Mouse (Mus musculus) heart, adult 11 months (tissue): Measurements from ENCODE around the gene Surf4.

Experiments used
- DNase-seq: peaks from one replicate; pipeline ENCODE4 v3.0.0; 2022

The Surf4 gene

DNA sequence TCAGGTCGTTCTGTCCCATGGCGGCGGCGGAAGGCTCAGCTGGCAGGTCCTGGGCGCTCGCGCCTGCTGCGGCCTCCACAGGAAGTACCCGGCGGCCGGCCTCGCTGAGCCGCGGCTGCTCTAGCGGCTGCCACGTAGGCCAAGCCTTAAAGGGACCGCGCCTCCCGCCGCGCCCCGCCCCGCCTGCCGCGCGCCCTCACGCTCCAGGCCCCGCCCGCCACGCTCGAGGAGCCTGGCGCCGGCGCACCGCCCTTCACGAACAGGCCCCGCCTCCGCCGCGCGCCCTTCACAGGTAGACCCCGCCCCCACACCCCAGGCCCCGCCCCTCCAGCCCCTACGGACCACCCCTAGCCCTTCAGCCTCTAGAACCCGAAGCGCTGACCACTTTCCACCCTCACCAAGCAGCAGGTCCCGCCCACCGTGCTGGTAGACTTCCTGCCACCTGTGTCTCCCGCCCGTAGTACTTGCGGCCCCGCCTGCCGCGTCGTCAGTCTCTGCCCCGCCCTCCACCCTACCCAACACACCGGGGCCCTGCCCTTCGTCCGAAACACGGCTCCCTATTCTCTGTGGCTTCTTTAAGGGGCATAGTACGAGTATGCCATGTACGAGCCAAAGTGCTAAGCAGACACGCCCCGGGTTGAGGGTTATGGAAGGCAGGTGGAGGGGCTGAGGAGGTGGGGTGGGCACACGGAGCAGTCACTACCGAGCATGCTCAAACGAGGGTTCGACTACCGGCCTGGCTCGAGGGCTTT lies at the start of gene Surf4, which contains the start of gene Stkld1:
Gene Surf4, minus strand, starts transcription at position 625 of the 752 bp plus-strand sequence.
Gene Stkld1, plus strand, starts transcription at position 744 of the 752 bp plus-strand sequence.
- DNase-seq: peak; percentile 99

DNA sequence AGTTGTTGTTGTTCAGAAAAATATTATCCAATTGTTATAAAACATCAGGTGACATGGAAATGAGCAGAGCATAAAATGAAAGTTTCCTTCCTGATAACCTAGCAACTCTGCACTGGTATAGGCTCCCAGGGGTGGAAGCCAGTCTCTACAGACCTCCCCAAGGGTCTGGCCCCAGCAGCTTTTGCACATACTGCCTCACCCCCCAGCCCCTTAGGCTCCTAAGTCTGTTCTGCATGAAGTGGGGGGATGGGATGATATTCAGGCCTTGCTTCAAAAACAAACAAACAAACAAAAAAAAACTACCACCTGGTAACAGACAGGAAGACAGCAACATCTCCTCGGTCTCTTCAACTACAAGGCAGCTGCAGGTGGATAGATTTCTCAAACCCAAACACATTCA lies 46.6 kb upstream of the Surf4 start:
- DNase-seq: no peak

DNA sequence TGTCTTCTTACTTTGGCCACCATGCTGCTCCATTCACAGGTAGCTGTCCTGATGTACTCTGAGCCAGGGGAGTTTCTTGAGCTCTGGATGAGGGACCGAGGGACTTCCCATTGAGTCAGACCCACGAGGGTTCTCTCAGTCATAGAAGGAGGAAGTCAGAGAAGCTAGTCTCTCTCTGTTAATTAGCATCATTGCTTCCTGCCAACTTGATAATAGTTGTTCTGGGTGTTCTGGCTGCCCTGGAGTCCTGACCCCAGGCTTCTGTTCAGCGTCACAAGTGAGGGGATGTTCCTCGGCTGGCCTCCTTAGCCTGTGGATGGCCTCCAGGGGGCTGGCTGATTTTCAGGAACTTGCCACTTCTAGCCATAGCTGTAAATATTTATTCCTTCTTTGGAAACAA lies 40.2 kb upstream of the Surf4 start:
- DNase-seq: no peak

DNA sequence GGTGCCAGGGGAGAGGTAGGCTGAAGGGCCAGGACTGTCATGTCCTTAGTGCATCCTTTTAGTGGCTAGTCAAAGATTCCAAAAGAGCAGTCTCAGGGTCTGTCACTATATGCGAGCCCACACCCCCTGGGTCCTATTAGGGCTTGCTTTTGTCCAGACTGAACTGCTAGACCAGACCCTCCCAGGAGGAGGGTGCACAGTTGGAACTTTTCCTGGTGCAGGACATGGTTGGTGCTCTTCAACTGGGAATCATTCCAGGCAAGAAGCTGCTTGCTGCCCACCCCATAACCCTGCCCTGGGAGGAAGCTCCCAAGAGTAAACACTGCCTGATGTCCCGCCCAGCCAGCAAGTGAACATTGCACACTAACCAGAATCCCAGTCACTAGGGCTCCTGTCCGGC lies 39.4 kb upstream of the Surf4 start, which contains the start of gene Adamts13:
Gene Adamts13, plus strand, starts transcription at position 301 of the 400 bp plus-strand sequence.
- DNase-seq: no peak

DNA sequence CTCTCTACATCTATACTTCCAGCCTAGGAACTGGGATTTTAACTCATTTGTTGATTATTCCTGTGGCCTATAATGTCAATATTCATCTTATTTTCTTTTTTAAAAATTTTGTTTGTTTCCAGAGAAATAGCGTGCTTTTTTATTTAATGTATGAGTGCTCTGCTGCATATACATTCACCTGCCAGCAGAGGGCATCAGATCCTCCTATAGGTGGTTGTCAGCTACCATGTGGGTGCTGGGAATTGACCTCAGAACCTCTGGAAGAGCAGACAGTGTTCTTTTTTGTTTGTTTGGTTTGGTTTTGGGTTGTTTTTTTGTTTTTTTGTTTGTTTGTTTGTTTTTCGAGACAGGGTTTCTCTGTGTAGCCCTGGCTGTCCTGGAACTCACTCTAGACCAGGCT lies 33.5 kb upstream of the Surf4 start:
- no peak for DNase-seq

DNA sequence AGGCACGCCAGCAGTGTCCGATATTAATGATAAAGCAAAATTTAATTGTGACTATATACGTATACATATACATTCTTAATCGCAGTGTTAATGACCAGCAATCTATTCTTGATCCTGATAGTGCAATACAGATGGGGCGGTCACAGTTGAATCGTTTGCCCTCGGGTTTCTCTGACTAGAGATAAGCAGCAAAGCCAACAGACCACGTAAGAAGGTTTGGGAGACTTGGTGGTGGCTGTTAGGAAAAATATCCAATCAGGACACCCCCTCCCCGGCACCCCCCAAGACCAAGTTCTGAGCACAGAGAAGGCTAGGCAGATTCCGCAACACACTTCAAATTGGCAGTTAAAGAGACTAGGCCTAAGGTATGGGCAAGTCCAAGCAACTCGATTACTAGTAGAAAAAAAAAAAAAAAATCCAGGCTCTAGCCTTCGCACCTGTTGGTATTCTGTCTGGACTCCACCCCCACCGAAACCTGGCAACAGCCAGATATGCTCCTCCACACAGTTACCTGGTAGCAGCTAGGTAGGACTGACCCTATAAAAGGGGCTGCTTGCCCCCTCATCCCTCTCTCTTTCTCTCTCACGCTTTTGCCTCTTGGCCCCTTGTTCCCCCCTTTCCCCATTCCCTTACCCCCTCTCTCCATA lies 31.1 kb upstream of the Surf4 start:
- no peak for DNase-seq

DNA sequence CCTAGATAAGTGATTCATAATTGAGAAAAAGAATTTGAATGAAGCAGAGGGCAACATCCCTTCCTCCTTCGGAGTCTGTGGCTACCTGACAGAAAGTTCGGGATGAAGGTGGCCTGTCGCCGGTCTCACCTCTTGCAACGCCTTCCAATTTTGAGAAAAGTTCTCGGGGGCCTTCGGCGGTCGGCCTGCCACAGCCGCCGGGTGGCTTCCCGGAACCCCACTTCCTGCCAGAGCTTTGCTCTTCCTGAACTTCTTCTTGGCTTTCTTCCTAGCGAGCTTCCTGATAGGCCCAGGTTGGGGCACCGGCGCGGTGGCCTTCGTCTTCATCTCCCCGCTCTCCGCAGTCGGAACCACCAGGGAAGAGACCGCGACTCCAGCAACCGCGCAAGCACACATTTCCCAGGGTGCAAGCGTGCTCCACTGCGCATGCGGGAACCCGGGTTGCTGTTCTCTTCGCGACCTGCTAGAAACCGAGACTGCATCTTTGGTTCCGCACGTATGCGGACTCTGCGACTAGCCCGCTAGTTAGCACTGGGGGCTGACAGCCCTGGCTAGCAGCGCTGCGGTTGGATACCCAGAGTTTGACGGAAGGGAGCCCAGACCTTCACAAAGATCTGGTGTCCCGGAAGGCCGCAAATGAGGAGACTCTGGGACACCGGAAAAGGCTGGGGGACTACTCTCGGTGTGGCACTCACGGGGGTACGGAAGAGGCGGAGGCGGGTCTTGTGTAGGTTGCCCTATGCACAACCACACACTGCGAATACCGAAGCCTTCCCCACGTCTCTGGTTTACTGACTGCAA lies 30.4 kb upstream of the Surf4 start, which contains the start of gene Rexo4:
Gene Rexo4, minus strand, starts transcription at position 464 of the 801 bp plus-strand sequence.
- DNase-seq: peak; percentile 99

DNA sequence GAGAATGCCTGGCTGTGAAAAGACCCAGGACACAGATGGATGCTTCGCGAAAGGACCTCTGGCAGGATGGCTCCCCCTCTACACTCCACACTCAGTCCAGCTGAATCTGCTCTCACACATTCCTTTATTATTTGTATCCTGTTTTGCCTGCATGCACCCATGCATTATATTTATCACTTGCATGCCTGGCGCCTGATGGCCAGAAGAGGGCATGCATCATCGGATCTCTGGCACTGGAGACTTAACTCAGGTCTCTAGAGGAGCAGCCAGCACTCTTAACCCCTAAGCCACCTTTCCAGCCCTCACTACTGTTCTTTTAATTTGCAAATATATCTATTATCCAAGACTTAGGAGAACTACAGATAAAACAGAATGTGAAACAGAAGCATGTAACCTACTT lies 27.0 kb upstream of the Surf4 start:
- no peak for DNase-seq

DNA sequence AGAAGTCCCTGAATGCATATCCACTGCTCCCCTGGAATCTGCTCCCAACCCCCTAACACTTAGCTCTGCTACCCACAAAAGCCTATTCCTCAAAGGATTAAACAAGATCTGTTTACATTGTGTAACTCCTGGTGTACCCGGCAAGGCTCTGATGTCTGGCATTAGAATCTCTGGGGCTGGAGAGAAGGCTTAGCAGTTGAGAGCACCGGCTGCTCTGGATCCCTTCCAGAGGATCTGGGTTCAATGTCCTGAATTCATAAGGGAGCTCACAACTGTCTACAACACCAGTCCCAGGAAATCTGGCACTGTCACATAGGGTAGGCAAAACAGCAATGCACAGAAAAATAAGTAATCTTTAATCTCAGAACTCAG lies 23.7 kb upstream of the Surf4 start:
- no peak for DNase-seq

DNA sequence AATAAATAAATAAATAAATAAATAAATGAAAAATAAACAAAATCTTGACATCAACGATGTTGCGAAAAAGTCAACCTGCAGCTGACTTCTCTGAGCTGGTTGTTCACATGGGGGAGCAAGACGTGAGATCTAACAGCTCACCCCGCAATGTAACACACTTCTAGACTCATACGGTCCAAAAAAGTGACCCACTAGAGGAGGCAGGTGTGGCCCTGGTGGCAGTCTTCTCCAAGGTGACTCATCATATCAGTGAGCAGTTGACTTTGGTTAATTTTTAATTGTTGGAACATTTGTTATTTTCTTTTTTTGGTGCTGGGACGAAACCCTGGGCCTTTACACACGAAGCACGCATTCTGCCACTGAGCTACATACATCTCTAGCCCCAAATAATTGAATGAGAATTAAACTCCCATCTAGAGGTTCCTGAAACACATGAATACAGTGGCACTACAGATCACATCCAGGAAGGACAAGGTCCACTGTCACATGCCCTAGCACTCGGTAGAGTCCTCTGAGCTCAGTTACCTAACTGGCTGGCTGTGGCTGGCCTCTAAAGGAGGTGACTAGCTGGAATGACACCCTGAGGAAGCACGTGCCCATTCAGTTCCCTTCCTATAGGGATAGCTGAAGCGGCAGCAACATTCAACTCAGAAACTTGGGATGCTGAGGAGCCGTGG lies 23.2 kb upstream of the Surf4 start:
- no peak for DNase-seq

DNA sequence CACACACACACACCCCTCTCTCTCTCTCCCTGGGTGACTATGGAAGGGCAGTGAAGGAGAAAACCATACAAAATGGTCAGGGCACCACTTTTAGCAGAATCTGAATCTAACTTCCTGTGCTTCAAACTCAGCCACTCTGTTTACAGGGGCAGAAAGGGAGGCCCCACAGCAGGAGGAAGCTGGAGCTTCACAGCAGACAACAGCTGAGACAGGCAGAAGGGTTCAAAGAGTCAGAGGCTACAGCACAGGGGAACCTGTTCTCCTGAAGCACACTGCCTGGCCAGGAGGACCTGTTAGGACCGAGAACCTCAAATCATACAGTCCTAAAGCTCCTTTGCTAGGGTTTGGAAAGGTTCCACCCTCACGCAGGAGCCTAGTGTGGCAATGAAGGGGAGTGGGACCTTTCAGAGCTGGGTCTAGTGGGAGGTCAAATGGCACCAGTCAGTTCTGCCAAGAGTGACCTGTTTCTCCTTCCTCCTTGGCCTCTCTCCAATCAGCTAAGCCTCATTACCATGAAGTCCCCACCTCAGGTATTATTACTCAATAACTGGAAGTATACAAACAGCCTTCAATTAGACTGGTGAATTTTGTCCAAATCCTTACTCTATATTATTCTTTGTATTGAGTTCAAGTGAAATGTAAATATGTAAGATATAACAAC lies 21.1 kb upstream of the Surf4 start:
- DNase-seq: no peak

DNA sequence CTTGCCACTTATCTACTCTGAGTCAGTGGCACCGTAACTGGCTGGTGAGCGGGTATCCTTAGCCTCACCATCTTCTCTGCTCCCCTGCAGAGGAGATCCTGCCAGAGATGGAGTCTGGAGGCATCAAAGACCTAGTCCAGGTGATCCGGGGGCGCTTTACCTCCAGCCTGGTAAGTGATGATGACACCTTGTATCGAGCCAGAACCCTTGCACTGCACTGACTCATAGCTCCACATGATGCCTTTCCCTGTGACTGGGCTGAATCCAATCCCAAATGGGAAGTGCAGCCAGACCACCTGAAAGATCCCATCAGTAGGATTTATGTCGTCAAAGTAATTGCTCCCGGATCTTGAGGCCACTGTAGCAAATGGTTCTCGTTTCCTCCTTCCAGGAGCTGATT lies 19.1 kb upstream of the Surf4 start:
- no peak for DNase-seq

DNA sequence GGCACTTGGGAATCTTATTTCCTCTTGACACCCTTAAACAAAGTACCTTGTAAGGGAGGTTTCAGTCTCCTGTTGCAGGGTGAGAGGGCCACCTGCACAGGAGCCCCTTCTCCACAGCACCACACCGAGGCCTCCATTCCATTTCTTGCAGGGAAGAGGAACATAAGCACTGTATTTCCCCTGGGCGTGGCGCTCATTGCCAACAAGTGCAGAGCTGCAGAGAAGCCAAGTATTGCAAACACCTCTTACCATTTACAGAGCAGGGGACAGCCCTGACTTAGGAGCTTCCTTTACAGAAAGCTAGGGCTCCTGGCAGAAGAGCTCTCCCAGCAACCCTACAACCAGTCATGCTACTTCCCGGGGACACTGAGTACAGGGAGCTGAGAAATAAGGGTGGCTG lies 18.5 kb upstream of the Surf4 start:
- no peak for DNase-seq

DNA sequence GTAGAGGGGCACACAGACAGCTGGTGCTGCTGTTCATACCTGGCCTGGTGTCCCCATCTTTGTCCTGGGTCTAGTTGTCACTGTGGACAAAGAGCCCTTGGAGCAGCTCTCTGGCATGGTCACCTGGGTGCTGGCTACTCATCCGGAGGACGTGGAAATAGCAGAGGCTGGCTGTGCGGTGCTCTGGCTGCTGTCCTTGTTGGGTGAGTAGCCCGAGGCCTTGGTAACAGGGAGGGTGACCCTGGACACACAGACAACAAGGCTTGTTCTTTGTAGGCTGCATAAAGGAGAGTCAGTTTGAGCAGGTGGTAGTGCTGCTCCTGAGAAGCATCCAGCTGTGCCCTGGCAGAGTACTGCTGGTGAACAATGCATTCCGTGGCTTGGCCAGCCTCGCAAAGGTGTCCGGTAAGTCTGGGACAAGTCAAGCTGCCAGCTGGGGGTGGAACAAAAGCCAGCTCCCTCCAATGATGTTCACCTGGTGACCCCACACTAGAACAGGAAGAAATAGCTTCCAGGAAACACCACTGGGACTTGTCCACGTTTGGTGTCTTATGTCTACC lies 17.7 kb upstream of the Surf4 start:
- no peak for DNase-seq

DNA sequence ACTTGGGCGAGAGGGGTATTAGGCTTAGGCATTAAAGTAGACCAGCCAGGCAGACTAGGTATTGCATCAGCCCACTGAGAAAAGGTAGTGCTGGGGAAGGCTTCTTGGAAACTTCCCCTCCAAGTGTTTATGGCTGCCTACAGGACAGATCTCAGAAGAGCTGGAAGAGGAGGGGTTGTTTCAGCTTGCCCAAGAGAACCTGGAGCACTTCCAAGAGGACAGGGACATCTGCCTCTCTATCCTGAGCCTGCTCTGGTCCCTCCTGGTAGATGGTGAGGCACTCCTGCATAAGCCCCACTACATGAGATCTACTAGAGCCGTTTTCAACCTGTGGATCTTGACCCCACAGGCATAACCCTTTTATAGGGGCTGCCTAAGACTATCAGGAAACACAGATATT lies 16.7 kb upstream of the Surf4 start:
- no peak for DNase-seq

DNA sequence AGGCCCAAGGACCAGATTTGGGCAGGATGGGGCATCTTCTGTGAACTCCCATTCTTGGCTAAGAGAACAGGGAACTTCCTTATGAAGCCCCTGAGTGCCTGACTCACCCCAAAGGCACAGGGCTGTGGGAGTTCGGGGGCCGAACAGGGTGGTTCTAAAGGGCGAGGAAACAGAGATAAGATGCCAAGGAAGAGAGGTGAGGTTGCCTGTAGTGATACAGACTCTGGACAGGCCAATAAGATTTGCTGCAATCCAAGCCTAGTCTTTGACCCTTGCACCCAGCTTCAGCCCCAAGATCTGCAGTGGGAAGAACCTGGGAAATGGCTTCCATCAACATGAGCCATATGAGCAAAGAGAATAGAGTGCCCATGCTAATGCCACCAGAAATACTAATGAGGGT lies 9.5 kb upstream of the Surf4 start:
- no peak for DNase-seq

DNA sequence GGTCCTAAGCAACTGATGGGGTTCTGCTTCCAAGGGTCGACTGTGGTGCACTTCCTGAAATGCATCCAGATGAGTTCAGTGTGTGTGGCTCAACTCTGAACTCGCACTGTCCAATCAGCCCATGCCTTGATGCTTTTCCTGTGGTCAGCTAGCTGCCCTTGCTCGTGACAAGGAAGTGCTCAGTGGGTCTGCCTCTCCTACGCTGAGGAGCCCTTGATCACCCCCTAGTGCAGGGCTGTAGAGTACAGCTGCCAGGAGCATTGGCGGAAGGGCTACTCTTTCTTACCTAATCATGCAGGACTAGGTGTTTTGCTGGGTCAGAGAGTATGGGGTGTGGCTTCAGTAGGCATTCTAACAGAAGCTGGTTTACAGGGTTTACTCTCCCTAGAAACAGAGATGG lies 7.8 kb upstream of the Surf4 start:
- DNase-seq: peak; percentile 95

DNA sequence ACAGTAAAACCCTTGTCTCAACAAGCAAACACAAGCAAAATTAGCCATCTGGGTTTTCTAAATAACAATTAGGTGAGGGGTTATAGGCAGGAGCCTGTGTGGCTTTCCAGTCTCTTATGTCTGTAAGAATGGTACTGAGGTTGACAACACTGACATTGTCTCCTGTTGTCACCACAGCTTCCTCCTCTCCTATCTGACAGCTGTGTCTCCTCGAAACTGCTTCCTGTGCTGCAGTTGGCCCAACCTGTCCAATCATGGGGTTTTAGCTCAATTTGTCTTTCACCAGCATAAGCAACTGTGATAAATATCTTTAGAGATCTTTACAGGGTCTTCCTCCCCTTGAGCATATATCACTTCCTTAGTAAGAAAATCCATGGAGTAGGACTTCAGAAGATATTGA lies 2.7 kb upstream of the Surf4 start:
- DNase-seq: no peak

DNA sequence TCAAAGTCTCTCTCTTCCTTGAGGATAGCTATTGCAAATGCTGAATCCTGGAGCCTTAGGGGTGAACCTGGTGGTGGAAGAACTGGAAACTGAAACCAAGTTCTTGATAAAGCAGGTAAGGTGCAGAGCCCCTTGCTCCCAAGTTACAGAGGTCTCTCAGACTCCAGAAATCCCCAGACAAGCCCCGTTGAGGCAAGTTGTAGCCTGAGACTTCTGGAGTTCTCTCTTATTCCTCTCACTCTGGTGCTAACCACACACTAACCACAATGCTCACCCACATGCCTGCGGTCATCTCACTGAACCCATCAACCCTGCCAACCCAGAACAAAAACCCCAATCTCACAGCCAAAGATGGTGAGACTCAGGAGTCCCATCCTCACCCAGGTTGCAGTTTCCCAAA lies 1.6 kb upstream of the Surf4 start:
- DNase-seq: no peak

DNA sequence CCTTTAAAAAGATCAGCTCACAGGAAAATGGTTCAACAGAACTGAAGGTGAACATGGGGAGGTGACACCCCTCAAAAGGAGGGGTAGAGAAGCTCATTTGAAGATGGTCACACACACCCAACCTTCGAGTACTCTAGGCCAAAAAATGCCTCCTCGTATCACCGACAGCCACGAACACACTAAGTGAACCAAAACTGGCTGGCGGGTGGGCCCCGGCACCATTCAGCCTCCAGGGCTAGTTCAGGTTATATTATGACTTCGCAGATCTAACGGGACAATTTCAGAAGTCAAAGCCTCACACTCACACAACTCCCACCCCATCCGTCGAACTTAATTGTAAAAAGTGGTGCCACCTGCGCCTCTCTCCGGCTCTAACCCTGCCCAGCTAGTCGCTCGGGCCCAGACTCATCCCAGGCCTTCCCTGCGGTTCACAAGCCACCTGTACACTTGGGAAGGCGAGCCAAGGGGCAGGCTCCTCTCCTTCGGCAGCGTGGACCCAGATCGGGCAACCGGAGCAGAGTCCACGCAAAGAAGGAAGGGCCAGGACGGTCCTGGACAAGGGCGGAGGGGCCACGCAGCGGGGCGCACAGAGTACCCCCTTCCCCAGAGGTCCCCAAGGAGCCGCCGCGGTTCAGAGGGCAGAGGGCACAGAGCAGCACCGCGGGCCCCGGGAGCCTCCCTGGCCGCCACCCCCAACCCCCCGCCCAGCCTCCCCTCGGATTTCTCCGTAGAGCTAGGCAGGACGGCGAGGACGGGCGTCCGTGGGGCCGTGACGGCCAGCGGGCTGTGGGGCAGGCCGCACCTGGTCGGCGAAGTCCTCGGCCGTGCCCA lies 1.0 kb downstream of the Surf4 start:
- DNase-seq: no peak

DNA sequence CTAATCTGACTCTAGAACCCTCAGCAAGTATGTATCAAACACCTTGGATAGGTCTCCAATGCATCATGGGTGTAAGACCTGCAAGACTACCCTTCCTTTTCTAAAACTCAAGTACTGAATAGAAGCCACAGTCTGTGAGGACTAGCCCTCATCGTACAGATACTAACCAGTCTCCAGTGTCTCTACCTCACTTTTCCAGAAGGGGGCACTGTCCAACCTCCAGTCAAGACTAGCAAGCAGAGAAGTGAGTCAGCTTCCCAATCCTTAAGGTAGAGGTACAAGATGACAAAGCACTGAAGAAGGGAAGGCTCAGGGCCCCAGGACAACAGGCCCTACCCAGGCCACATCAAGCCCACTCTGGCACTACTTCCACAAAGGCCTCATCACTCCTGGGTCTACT lies 3.3 kb downstream of the Surf4 start:
- no peak for DNase-seq
